Mouse (Mus musculus) heart, adult 2 months (tissue): Measurements from ENCODE around the gene Dtnb.

Experiments used
- CTCF ChIP-seq: fragments of 200-600 bp; IDR thresholded peaks from 2 replicates; pipeline ENCODE4 v1.8.1; 2022; ENCODE audit warnings: antibody characterized with exemption, mild to moderate bottlenecking, moderate library complexity
- EP300 ChIP-seq: fragments of 200-500 bp; IDR thresholded peaks from 2 replicates; pipeline ENCODE4 v1.6.1; 2011; ENCODE audit warnings: low read depth, low read length, control low read depth; ENCODE audit not compliant: insufficient read depth
- POLR2A ChIP-seq: fragments of 200-500 bp; IDR thresholded peaks from 2 replicates; pipeline ENCODE4 v1.6.1; 2011; ENCODE audit warnings: mild to moderate bottlenecking, low read depth, low read length, control low read depth; ENCODE audit not compliant: insufficient read depth

GRCm38 (mm10) chr12:3660985-3661635, 88.9 kb downstream of the Dtnb start:
- TF ChIP-seq EP300: no peak
- no peak for TF ChIP-seq POLR2A
- peak; percentile 70 for TF ChIP-seq CTCF
